Mouse (Mus musculus) midbrain, embryonic 13.5 days (tissue): ENCODE results near the gene Tbrg4. TPM values are rescaled to one million over a fixed set of nuclear protein-coding genes. Genes with fewer than 3 reads are reported as not detected.

Experiments used
- ATAC-seq: fragments of 200-750 bp; cut with Nextera tagmentation; 2 replicates; pipeline ENCODE4 v1.8.0; 2017; ENCODE audit warnings: mild to moderate bottlenecking, moderate TSS enrichment, moderate library complexity
- H3K27ac ChIP-seq: fragments of 300-500 bp; sonication (generic); 2 replicates; pipeline ENCODE4 v1.5.1; 2015; ENCODE audit warnings: inconsistent platforms, mild to moderate bottlenecking, moderate library complexity
- H3K27me3 ChIP-seq: fragments of 300-500 bp; sonication (generic); 2 replicates; pipeline ENCODE4 v1.6.1; 2015; ENCODE audit warnings: mild to moderate bottlenecking, inconsistent platforms
- H3K36me3 ChIP-seq: fragments of 300-500 bp; sonication (generic); 2 replicates; pipeline ENCODE4 v1.6.1; 2015; ENCODE audit warnings: mild to moderate bottlenecking, inconsistent platforms
- H3K4me1 ChIP-seq: fragments of 300-500 bp; sonication (generic); replicated peaks from 2 replicates; pipeline ENCODE4 v1.6.1; 2015; ENCODE audit warnings: inconsistent platforms
- H3K4me2 ChIP-seq: fragments of 300-500 bp; sonication (generic); replicated peaks from 2 replicates; pipeline ENCODE4 v1.6.1; 2015; ENCODE audit warnings: moderate library complexity, mild to moderate bottlenecking, inconsistent platforms
- H3K4me3 ChIP-seq: fragments of 300-500 bp; sonication (generic); replicated peaks from 2 replicates; pipeline ENCODE4 v1.5.1; 2015; ENCODE audit warnings: mild to moderate bottlenecking, inconsistent platforms
- H3K9ac ChIP-seq: fragments of 300-500 bp; sonication (generic); replicated peaks from 2 replicates; pipeline ENCODE4 v1.6.1; 2015; ENCODE audit warnings: mild to moderate bottlenecking, inconsistent platforms
- H3K9me3 ChIP-seq: fragments of 300-500 bp; sonication (generic); 2 replicates; pipeline ENCODE4 v1.6.1; 2016; ENCODE audit warnings: mild to moderate bottlenecking, inconsistent platforms
- WGBS: fragments of 180-500 bp; shearing (Covaris S2); methylation state at CpG from one replicate; pipeline ENCODE4 v1.1.7; 2015; 5-methylcytosine and 5-hydroxymethylcytosine counted together
- polyA plus RNA-seq: library from polyadenylated mRNA; unstranded; fragments of >200 nt; fragmentation: Nextera tagmentation; extraction: Ambion mirVana; gene quantifications from 2 replicates; pipeline ENCODE4 v1.2.1, GENCODE M21; 2015

Tbrg4 gene
- polyA plus RNA-seq, 1 experiment from 2014 or later = 34.6 TPM

- H3K4me3 ChIP-seq = no peak overlapping the region
- H3K9ac ChIP-seq = no peak overlapping the region
- no peaks in the 10 kb centered on the region for H3K9me3 ChIP-seq
- WGBS = 61% methylated on average over 9 of the region's 9 CpGs
- H3K4me2 ChIP-seq = no peak overlapping the region
- H3K27ac ChIP-seq = no peak overlapping the region
- ATAC-seq = no peak
- H3K36me3 ChIP-seq = no peaks in the 10 kb centered on the region
- no peaks in the 10 kb centered on the region for H3K27me3 ChIP-seq
- H3K4me1 ChIP-seq = no peaks in the 10 kb centered on the region
Measured at GRCm38 (mm10) chr11:6647831-6648724, 22.2 kb upstream of the Tbrg4 start.

DNA sequence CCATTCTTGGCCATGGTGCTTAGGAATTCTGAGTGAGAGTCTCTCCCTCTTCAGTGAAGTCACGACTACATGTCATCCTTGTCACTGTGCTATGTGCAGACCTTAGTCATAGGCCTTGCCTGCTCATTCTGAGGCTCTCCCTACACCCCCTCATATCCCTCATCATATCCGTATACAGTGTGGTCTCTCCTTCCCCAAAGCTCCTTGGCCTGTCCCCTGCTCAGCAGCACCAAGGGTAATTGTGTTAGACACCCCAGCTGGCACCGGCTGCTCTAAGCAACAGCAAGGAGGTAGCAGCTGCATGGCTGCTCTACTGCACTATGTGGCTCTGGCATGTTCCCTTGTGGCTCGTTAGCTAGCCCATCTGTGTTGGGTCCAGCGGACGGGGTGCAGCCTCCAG is 18.7 kb upstream of the Tbrg4 start:
- Histone ChIP-seq H3K4me3 (no peak overlapping the region), H3K27ac (no peak overlapping the region), H3K9me3 (no peaks in the 10 kb centered on the region), H3K27me3 (no peaks in the 10 kb centered on the region), H3K4me2 (no peak overlapping the region), H3K36me3 (no peaks in the 10 kb centered on the region), H3K4me1 (no peaks in the 10 kb centered on the region), H3K9ac (no peak overlapping the region)
- 66% methylated on average over 6 of the region's 6 CpGs for WGBS
- peak; percentile 62 for ATAC-seq

DNA sequence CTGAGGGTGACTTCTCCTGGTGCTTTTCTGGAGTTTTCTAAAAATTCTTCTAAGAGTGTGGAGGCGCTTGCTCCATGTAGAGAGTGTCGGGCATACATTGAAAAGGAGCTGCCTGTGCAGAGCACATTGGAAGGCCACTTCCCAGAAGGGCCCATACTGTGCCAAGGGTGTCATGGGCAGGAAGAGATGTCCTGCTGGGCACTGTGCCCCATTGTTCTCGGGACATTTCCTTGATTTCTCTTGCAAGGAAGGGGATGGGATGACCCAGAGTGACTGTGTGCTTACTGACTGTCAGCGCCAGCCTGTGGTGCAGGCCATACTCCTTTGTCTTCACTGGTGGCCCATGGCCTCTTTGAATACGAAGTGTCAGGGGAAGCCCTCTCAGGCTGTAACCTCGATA is 13.2 kb upstream of the Tbrg4 start:
- no peaks in the 10 kb centered on the region for H3K4me1 ChIP-seq
- no peak for ATAC-seq
- H3K9ac ChIP-seq = no peak overlapping the region
- H3K27me3 ChIP-seq = no peaks in the 10 kb centered on the region
- no peak overlapping the region for H3K4me2 ChIP-seq
- H3K36me3 ChIP-seq = no peaks in the 10 kb centered on the region
- H3K4me3 ChIP-seq = no peak overlapping the region
- WGBS = 84% methylated on average over 6 of the region's 6 CpGs
- H3K9me3 ChIP-seq = no peaks in the 10 kb centered on the region
- H3K27ac ChIP-seq = no peak overlapping the region

DNA sequence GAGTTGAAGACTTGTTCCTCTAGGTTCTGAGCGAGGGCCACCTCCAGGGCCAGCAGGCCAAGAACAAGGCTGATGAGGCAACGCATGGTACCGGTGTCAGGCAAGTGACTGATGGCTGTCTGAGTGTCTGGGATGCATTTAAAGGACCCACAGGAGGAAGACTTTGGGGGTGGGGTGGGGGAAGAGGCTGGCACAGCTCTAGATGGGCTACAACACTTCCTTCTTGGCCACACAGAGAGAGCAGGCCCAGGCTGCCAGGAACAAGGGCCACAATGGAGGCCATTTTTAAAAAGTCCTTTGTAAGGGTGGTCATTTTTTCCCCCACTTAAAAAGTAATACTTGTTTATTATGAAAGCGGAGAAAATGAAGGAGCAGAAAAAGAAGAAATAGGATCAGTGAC is 12.7 kb upstream of the Tbrg4 start, which contains the start of gene Wap:
Gene Wap, minus strand, starts transcription at position 101 of the 400 bp plus-strand sequence.
- WGBS = 86% methylated on average over 4 of the region's 4 CpGs
- no peaks in the 10 kb centered on the region for H3K4me1 ChIP-seq
- no peak within 1 kb of the TSS for H3K9ac ChIP-seq
- no peaks in the 10 kb centered on the region for H3K27me3 ChIP-seq
- H3K4me2 ChIP-seq = no peak within 1 kb of the TSS
- H3K27ac ChIP-seq = no peak within 1 kb of the TSS
- no peaks in the 10 kb centered on the region for H3K9me3 ChIP-seq
- no peak for ATAC-seq
- no peak within 1 kb of the TSS for H3K4me3 ChIP-seq
- no peaks in the 10 kb centered on the region for H3K36me3 ChIP-seq

- 74% methylated on average over 8 of the region's 8 CpGs for WGBS
Measured at GRCm38 (mm10) chr11:6636150-6636549, 10.3 kb upstream of the Tbrg4 start.

GRCm38 (mm10) chr11:6629655-6630054 is 3.8 kb upstream of the Tbrg4 start:
- H3K27ac ChIP-seq = no peak overlapping the region
- no peak overlapping the region for H3K4me3 ChIP-seq
- no peak overlapping the region for H3K4me2 ChIP-seq
- ATAC-seq = no peak
- H3K27me3 ChIP-seq = no peaks in the 10 kb centered on the region
- no peaks in the 10 kb centered on the region for H3K36me3 ChIP-seq
- H3K4me1 ChIP-seq = peaks cover 14% of the 10 kb centered on the region
- H3K9me3 ChIP-seq = no peaks in the 10 kb centered on the region
- no peak overlapping the region for H3K9ac ChIP-seq

More at GRCm38 (mm10) chr11:6636150-6636549, 10.3 kb upstream of the Tbrg4 start:
- Histone ChIP-seq H3K36me3 (no peaks in the 10 kb centered on the region), H3K4me1 (no peaks in the 10 kb centered on the region), H3K9me3 (no peaks in the 10 kb centered on the region), H3K4me3 (no peak overlapping the region), H3K9ac (no peak overlapping the region), H3K4me2 (no peak overlapping the region), H3K27me3 (no peaks in the 10 kb centered on the region), H3K27ac (no peak overlapping the region)
- ATAC-seq = no peak

- 30% methylated on average over 4 of the region's 4 CpGs for WGBS
- Histone ChIP-seq H3K9ac (no peak overlapping the region), H3K36me3 (peaks cover 8% of the 10 kb centered on the region), H3K4me1 (peaks cover 25% of the 10 kb centered on the region), H3K27ac (no peak overlapping the region), H3K27me3 (no peaks in the 10 kb centered on the region), H3K9me3 (no peaks in the 10 kb centered on the region), H3K4me3 (no peak overlapping the region), H3K4me2 (no peak overlapping the region)
- ATAC-seq = no peak
Measured at GRCm38 (mm10) chr11:6628568-6628967, 2.7 kb upstream of the Tbrg4 start.

- H3K4me2 ChIP-seq = no peak overlapping the region
- H3K9ac ChIP-seq = no peak overlapping the region
- H3K27me3 ChIP-seq = no peaks in the 10 kb centered on the region
- peaks cover 33% of the 10 kb centered on the region for H3K4me1 ChIP-seq
- peaks cover 16% of the 10 kb centered on the region for H3K36me3 ChIP-seq
- no peak overlapping the region for H3K27ac ChIP-seq
- 91% methylated on average over 4 of the region's 4 CpGs for WGBS
- H3K4me3 ChIP-seq = no peak overlapping the region
- no peak for ATAC-seq
- H3K9me3 ChIP-seq = no peaks in the 10 kb centered on the region
Measured at GRCm38 (mm10) chr11:6627731-6628130, 1.9 kb upstream of the Tbrg4 start.

GRCm38 (mm10) chr11:6626388-6626772 is 513 bp upstream of the Tbrg4 start:
- H3K27ac ChIP-seq = peak overlapping the region; percentile 85
- no peaks in the 10 kb centered on the region for H3K9me3 ChIP-seq
- H3K4me2 ChIP-seq = peak overlapping the region; percentile 87
- peaks cover 33% of the 10 kb centered on the region for H3K4me1 ChIP-seq
- H3K27me3 ChIP-seq = no peaks in the 10 kb centered on the region
- peak overlapping the region; percentile 67 for H3K9ac ChIP-seq
- H3K4me3 ChIP-seq = peak overlapping the region; percentile 58
- peak; percentile 44 for ATAC-seq
- WGBS = 13% methylated on average over 16 of the region's 16 CpGs
- peaks cover 28% of the 10 kb centered on the region for H3K36me3 ChIP-seq

DNA sequence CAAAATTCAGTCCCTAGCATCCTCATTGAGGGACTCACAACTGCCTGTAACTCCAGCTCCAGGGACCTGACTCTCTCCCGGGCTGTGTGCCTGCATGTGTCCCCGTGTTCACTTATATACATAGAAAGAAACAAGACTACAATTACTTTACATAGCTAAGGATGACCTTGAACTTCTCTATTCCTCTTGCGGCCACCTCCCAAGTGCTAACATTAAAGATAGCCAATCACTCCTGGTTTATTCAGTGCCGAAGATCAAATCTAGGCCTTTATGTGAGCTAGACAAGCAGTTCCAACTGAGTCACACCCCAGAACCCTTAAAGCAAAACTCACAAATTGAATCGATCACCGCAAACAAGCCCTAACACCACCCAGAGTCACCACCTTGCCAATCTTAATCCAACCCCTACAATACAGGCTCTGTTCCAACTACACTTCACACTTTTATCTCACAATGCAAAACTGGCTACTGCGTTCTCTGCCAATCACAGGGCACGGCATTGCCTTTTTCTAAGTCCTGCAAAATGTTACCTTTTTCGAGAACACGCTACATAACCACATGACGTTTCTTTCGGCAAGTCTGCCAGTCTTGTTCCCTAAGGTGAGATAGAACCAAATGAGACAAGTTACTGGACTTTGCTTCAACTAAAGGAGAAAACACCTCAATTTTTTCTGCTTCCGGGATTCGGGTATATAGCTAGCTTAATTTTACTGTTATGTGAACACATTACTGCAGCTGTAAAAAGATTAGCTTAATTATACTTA is 1.1 kb downstream of the Tbrg4 start:
- ATAC-seq = no peak
- H3K27ac ChIP-seq = no peak overlapping the region
- peaks cover 44% of the 10 kb centered on the region for H3K36me3 ChIP-seq
- H3K4me1 ChIP-seq = peaks cover 33% of the 10 kb centered on the region
- peak overlapping the region; percentile 87 for H3K4me2 ChIP-seq
- peak overlapping the region; percentile 67 for H3K9ac ChIP-seq
- 73% methylated on average over 14 of the region's 14 CpGs for WGBS
- no peaks in the 10 kb centered on the region for H3K9me3 ChIP-seq
- no peaks in the 10 kb centered on the region for H3K27me3 ChIP-seq
- peak overlapping the region; percentile 58 for H3K4me3 ChIP-seq

DNA sequence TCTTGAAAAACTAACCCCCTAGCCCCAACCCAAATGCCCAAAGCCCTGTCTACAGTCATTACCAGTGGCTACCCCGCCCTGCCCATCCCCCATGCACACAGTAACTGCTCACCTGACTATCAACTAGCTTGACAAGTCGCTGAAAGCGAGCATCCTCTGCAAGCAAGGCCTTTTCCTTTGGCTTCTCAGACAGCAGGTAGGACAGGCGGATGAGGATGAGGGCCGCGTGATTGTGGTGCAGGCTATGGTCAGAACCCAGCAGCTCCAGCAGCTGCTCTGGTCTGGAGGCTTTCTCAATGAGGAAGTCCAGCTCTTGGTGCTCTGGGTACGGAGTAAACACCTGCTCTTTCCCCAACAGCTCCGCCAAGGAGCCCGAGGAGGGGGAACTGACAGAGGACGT is 2.2 kb downstream of the Tbrg4 start:
- Histone ChIP-seq H3K9ac (no peak overlapping the region), H3K4me2 (no peak overlapping the region), H3K4me3 (no peak overlapping the region), H3K27ac (no peak overlapping the region), H3K4me1 (peaks cover 33% of the 10 kb centered on the region), H3K9me3 (no peaks in the 10 kb centered on the region), H3K27me3 (no peaks in the 10 kb centered on the region), H3K36me3 (peaks cover 55% of the 10 kb centered on the region)
- ATAC-seq = no peak
- WGBS = 95% methylated on average over 10 of the region's 10 CpGs
